Comparison of ENCODE assay signal across 16 mouse cellular contexts in the genomic region with DNA sequence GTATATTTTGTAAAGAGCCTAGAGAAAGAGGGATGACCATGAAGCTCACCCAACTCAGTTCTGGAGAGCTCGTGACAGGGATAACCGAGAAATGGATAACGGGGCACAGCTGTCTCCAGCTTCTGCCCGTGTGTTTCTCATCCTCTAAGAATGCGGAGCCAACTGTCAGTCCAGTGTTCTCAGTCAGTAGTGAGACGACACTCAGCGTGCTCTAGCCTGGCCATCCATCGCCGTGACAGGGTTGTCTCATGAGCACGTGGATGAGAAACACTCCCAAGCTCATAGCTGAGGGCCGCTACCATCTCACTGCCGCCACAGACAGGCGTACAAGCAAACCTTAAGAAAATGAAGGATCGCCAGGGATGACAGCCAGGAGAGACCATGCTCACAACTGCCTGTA.
DNase-seq lines count a peak whose midpoint lies in the region; ATAC-seq and TF ChIP-seq lines count a peak whose summit lies in the region.
"Had no signal": no experiment of that assay in that cellular context is flagged by ENCODE, and none has a peak within 500 bp of the region (broad histone marks: within the 10 kb centered on the region; RNA-seq: fewer than 3 reads in every experiment).

No protein-coding gene starts in this region.

- no peak for TF ChIP-seq EP300 in heart, adult 2 months (IDR thresholded peaks at IDR 0.05; ENCODE audit: insufficient read depth, low read depth, low read length)
- TF ChIP-seq EP300 in lung, postnatal 0 days (IDR thresholded peaks at IDR 0.05), result no peak

- TF ChIP-seq POLR2A in heart, adult 2 months (IDR thresholded peaks at IDR 0.05; ENCODE audit: insufficient read depth, low read depth, low read length), result no peak

- no peaks in the 10 kb centered on the region for H3K79me2 ChIP-seq in heart, adult 2 months (replicated peaks; ENCODE audit: control insufficient read depth, insufficient read depth, low read length)

- peak; percentile 83 for DNase-seq in heart, adult 11 months
- no peak for DNase-seq in heart, adult 2 months
- DNase-seq in kidney, postnatal 10 days, result peak; percentile 24
- DNase-seq in kidney, postnatal 25 days, result no peak
- DNase-seq in lung, postnatal 0 days (ENCODE audit: low spot score), result peak; percentile 42
- DNase-seq in lung, postnatal 14 days, result no peak
- no peak for DNase-seq in forebrain, postnatal 0 days
- DNase-seq: cerebellum, adult 2 months; gastrocnemius, adult 2 months had no signal

- no peak for TF ChIP-seq CTCF in heart, adult 2 months (IDR thresholded peaks at IDR 0.05)
- no peak for TF ChIP-seq CTCF in lung, postnatal 0 days (IDR thresholded peaks at IDR 0.05)
- TF ChIP-seq CTCF in forebrain, postnatal 0 days (IDR thresholded peaks at IDR 0.05; ENCODE audit: low read depth), result no peak

- no peaks in the 10 kb centered on the region for H3K27me3 ChIP-seq in heart, adult 2 months (ENCODE audit: control insufficient read depth, insufficient read depth, low read length)
- no peaks in the 10 kb centered on the region for H3K27me3 ChIP-seq in lung, postnatal 0 days (replicated peaks; ENCODE audit: insufficient read depth, low read length)
- H3K27me3 ChIP-seq in forebrain, postnatal 0 days (ENCODE audit: insufficient read depth, low read length), result no peaks in the 10 kb centered on the region
- H3K27me3 ChIP-seq: forebrain, embryonic 13.5 days; heart, embryonic 12.5 days; hindbrain, embryonic 15.5 days had no signal

- no peak overlapping the region for H3K9ac ChIP-seq in heart, adult 2 months (ENCODE audit: low read depth, low read length)
- no peak overlapping the region for H3K9ac ChIP-seq in lung, postnatal 0 days (replicated peaks; ENCODE audit: low read depth)
- H3K9ac ChIP-seq in forebrain, postnatal 0 days, result no peak overlapping the region
- H3K9ac ChIP-seq: forebrain, embryonic 13.5 days; heart, embryonic 12.5 days; hindbrain, embryonic 15.5 days had no signal

- no peaks in the 10 kb centered on the region for H3K9me3 ChIP-seq in lung, postnatal 0 days (ENCODE audit: low read length)
- H3K9me3 ChIP-seq in forebrain, postnatal 0 days (ENCODE audit: low read length), result no peaks in the 10 kb centered on the region
- H3K9me3 ChIP-seq: forebrain, embryonic 13.5 days; hindbrain, embryonic 15.5 days had no signal

- ATAC-seq in lung, postnatal 0 days, result peak; percentile 25; the same call in 1 of the 2 replicates
- no peak for ATAC-seq in forebrain, postnatal 0 days
- ATAC-seq: forebrain, embryonic 13.5 days; inflammation-experienced regulatory T-cells, adult 6 months had no signal

- H3K27ac ChIP-seq in heart, adult 2 months, result no peak overlapping the region
- no peak overlapping the region for H3K27ac ChIP-seq in lung, postnatal 0 days (ENCODE audit: low read length)
- H3K27ac ChIP-seq in forebrain, postnatal 0 days (ENCODE audit: low read depth, low read length), result no peak overlapping the region
- H3K27ac ChIP-seq: embryonic facial prominence, embryonic 10.5 days; forebrain, embryonic 13.5 days; gastrocnemius, adult 2 months; hindbrain, embryonic 10.5 days; hindbrain, embryonic 15.5 days had no signal

- H3K4me2 ChIP-seq in lung, postnatal 0 days (replicated peaks; ENCODE audit: low read depth, low read length), result no peak overlapping the region
- no peak overlapping the region for H3K4me2 ChIP-seq in forebrain, postnatal 0 days (ENCODE audit: low read depth)
- H3K4me2 ChIP-seq: forebrain, embryonic 13.5 days; heart, embryonic 12.5 days; hindbrain, embryonic 15.5 days had no signal

- WGBS in heart, adult 2 months, result 66% methylated on average over 14 of the region's 14 CpGs
- WGBS in lung, postnatal 0 days, result 56% methylated on average over 14 of the region's 14 CpGs
- WGBS in forebrain, postnatal 0 days, result 89% methylated on average over 14 of the region's 14 CpGs

- no peaks in the 10 kb centered on the region for H3K4me1 ChIP-seq in heart, adult 2 months (ENCODE audit: control insufficient read depth, insufficient read depth, low read length)
- no peaks in the 10 kb centered on the region for H3K4me1 ChIP-seq in lung, postnatal 0 days (ENCODE audit: insufficient read depth, low read depth, low read length)
- H3K4me1 ChIP-seq in forebrain, postnatal 0 days (ENCODE audit: insufficient read depth), result no peaks in the 10 kb centered on the region
- H3K4me1 ChIP-seq: forebrain, embryonic 13.5 days; heart, embryonic 12.5 days; hindbrain, embryonic 15.5 days had no signal

- intact Hi-C loops in heart, adult 2 months (cut with DNase I), result no loop called here

- no peaks in the 10 kb centered on the region for H3K36me3 ChIP-seq in heart, adult 2 months (ENCODE audit: control insufficient read depth, insufficient read depth, low read length)
- no peaks in the 10 kb centered on the region for H3K36me3 ChIP-seq in lung, postnatal 0 days (ENCODE audit: insufficient read depth, low read length)
- H3K36me3 ChIP-seq in forebrain, postnatal 0 days (ENCODE audit: insufficient read depth), result no peaks in the 10 kb centered on the region
- H3K36me3 ChIP-seq: embryonic facial prominence, embryonic 10.5 days; G1E; heart, embryonic 12.5 days; hindbrain, embryonic 10.5 days; hindbrain, embryonic 15.5 days had no signal

- no peak overlapping the region for H3K4me3 ChIP-seq in heart, adult 2 months
- H3K4me3 ChIP-seq in lung, postnatal 0 days (ENCODE audit: low read depth, low read length), result no peak overlapping the region
- H3K4me3 ChIP-seq in forebrain, postnatal 0 days (ENCODE audit: low read depth, low read length), result no peak overlapping the region
- H3K4me3 ChIP-seq: embryonic facial prominence, embryonic 10.5 days; forebrain, embryonic 13.5 days; gastrocnemius, adult 2 months; heart, embryonic 12.5 days; hindbrain, embryonic 10.5 days; hindbrain, embryonic 15.5 days had no signal

Comparison
In these comparisons a context has a peak if more than half of its experiments do, and no peak if none do; other contexts are left out.
1. DNase-seq: peak in heart, adult 11 months (single experiment), kidney, postnatal 10 days (single experiment) and lung, postnatal 0 days (single experiment); none in heart, adult 2 months (0 of 2), kidney, postnatal 25 days (0 of 2), lung, postnatal 14 days (single experiment) and forebrain, postnatal 0 days (single experiment).